Mouse (Mus musculus): ENCODE results near the gene Usf3.

Usf3 gene

DNA sequence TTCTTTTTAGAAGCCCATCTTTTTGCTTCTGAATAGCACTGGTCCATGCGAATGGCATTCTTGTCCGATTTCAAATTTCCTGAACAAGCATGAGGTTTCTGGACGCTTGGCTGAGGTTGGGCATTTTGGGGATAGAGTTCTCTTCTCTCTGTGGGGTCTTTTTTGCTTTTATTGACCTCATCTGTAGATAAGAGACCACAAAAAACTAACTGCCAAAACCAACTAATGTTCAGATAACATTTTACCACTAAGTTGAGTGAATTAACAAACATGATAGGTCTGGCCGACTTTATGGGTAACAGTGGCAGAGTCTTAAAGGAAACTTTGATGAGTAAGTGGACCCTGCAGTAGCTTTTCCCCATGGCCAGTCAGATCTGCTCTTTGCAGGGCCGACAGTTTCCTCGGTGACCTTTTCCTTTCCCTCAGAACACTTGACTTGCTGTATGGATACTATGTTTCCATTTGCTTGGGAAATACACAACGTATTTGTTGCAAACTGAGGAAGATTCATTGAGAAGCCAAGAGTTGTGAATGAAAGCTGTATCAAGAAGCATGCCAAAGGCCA lies 1.0 kb downstream of the Usf3 start:
- DNase-seq (ENCODE audit: low spot score in 2 of 2), result no peak

DNA sequence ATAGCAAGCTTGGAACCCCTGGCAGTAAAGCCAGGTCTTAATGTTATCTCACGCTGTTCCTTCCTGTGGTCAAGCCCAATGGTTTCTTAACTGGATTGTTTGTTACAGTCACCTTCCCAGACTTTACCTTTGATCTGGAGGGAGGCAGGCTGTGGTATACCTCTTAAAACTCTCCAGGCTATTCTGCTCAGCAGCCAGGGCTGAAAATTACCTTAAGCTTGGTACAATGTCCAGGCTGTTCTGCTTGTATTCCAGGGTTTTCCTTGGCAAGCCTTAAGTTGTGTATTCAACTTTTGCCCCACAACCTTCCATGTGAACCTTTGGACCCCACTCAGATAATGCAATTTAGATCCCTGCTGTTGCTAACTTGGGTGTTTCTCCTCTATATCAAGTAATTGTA lies 2.0 kb downstream of the Usf3 start:
- no peak for DNase-seq (ENCODE audit: low spot score in 2 of 2)

DNA sequence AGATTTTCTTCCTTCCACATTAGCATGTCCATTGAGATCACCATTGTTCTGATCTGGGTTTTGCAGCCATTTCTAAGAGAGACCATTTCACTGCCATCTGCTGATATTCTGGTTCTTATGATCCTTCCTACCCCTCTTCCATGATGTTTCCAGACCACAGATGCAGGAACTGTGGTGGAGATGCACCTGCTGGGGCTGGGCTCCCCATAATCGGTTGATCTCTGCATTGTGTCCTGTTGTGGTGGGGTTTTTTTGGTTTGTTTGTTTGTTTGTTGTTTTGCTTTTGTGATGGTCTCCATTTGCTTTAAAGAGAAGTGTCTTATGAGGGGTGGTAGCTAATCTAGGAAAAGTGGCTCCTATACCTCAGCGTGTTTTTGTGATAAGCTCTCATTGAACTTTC lies 3.5 kb downstream of the Usf3 start:
- no peak for DNase-seq (ENCODE audit: low spot score in 2 of 2)

DNA sequence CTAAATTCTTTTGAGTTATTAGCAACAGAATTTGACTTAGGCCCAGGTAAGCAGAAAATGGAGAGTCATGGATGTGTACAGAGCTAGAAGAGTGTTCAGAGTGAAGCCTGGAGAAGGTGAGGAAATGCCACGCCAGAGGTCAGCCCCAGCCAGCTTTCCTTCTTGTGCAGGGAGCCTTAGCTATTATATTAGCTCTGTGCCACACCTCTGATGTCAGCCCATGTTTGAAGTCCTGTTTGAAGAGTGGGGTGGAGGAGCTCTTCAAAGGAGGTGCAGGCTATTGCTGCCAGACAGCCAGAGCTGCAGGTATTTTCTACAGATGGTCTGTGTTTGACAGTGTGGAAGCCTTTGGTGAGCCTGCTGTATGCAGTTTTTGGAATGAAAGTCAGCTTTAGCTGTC lies 5.5 kb downstream of the Usf3 start:
- DNase-seq (ENCODE audit: low spot score in 2 of 2), result no peak

DNA sequence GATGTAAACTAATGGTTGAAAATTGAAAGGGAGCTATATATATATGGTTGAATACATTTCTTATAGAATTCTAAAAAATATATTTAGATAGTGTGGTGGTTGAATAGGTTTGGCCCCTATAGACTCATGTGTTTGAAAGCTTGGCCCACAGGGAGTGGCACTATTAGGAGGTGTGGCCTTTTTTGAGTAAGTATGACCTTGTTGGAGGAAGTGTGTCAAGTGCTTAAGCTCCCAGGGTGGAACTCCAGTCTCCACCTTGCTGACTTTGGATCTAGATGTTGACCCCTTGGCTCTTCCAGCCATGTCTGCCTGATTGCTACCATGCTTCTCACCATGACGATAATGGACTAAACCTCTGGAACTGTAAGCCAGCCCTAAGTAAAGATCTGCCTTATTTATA lies 9.6 kb downstream of the Usf3 start:
- DNase-seq (ENCODE audit: low spot score in 2 of 2), result no peak

DNA sequence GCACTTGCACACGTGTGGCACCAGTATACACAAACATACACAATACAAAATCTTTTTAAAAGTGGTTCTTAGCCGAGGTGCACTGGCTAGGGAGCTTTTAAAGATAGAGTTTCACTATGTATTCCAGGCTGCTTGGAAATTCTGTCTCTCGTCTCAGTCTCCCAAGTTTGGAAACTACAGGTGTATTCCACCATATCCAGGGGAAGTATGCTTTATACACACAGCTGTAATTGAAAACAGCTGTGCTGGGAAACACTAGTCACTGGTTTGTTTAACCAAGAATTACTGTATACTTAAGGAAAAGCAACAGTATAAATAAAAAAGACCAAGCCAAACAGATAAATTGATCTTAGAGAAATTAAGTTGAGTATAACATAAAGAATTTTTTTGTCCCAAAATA lies 11.7 kb downstream of the Usf3 start:
- no peak for DNase-seq (ENCODE audit: low spot score in 2 of 2)

DNA sequence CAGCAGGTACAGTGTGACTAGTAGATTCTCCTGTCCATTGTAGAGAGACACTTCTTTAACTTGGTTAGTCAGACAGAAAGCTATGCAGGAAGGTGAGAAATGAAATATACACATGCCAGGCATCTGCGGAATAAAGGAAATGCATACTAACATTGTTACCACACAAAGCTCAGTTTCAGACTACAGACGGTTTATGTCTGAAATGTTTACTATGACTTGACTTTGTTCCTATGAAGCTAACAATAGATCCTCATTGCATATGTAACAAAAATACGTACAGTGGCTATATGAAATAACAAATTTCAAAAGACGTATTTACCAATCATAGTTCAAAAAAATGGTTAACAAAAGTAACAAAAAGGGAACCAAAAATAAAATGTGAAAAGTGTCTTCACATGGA lies 14.1 kb downstream of the Usf3 start:
- no peak for DNase-seq (ENCODE audit: low spot score in 2 of 2)

DNA sequence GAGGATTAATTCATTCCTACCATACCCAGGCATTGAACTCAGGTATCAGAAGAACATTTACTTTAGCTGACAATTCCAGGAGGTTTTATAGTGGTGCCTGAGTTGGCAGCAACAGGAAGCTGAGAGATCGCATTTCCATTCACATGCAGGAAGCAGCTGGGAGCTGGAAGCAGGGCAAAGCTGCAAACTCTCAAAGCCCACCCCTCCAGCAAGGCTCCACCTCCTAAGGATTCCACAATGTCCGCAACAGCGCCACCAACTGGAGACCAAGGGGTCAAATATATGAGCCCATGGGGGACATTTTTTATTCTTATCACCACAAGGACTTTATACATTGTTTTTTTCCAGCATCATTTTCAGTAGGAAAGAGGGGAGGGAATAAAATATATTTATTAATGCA lies 15.7 kb downstream of the Usf3 start:
- no peak for DNase-seq (ENCODE audit: low spot score in 2 of 2)

DNA sequence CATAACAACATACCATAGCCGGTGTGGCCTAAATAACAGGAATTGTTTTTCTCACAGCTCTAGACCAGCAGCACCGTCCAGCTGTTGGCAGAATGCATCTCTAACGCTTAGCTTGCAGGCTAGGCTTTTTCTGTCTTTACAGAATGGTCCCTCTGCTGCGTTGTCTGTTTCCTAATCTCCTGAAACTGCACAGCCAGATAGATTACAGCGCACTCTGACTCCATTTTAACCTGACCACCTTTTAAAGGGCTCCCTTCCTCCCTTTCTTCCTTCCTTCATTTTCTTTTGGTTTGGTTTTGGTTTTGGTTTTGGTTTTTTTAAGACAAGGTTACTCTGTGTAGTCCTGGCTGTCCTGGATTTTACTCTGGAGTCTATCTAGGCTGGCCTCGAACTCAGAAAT lies 17.0 kb downstream of the Usf3 start:
- no peak for DNase-seq (ENCODE audit: low spot score in 2 of 2)

DNA sequence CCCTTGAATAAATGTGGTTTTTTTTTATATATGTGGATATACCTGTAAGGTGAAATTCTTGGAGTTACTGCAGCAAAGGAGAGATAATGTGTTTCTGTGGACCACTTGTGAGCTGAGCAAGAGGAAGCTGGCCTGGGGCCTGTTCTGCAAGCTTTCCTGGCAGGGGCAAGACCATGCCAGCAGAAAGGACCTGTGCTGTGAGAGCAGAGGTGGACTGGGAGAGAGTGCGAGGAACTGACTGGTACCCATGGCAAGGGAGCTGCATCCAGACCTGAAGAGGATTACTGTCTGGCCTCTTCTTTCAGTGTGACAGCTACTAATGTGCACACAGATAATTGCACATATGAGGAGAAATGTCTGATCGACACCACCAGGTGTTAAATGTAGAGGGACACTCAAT lies 17.9 kb downstream of the Usf3 start:
- DNase-seq (ENCODE audit: low spot score in 2 of 2), result no peak

DNA sequence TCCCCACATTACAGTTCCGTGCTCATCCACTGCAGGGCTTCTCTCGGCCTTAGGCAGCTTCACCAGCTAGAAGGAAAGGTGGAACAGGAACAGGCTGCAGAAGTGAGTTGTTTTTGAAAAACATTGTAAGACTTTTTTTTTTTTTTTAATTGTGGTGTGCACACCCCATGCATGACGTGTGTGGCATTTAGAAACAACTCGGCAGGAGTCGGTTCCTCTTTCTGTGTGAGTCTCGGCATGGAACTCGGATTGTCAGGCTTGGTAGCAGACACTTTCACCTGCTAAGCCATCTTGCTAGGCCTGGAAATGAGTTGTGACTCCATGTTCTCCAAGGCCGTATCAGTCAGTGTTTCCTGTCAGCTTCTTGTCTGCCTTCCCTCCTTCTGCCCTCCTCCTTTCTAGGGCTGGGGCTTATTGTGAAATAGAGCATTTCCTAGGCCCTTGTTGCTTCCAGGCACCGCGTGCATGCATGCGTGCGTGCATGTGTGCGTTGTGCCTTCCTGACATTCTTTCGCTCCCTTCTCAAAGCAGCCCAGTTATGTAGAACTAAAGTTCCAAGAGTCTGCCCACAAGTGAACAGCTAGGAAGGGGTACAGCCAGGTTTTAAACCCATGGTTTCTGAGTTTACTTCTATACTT lies 26.1 kb downstream of the Usf3 start:
- DNase-seq (ENCODE audit: low spot score in 2 of 2), result no peak

DNA sequence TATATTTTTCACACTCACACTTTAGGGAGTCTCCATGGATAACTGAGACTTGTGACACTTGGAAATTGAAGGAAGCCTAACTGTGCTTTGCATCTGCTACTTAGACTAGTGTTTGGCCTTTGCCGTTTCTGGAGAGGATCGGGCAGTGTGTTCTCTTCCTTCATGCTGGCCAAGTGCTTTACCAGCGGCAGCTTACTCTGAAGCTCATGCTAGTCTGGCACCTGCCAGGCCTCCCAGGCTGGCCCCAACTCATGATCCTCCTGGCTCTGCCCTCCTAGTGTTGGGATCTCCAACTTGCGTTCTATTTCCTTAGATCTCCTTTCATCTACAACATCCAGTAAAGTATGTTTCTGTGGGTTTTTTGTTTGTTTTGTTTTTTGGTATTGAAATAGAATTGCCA lies 27.1 kb downstream of the Usf3 start:
- no peak for DNase-seq (ENCODE audit: low spot score in 2 of 2)

DNA sequence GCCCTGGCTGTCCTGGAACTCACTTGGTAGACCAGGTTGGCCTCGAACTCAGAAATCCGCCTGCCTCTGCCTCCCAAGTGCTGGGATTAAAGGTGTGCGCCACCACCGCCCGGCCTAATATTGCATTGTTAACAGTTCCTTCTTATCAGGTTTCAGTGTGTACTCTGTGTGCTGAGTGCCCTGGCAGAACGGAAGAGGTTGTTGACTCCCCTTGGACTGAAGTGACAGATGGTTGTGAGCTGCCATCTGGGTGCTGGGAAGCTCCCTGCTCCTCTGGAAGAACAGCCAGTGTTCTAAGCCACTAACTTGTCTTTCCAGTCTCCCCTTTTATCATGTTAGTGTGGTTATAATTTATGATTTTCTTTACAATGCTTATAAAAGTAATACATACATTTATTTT lies 31.3 kb downstream of the Usf3 start:
- no peak for DNase-seq (ENCODE audit: low spot score in 2 of 2)

DNA sequence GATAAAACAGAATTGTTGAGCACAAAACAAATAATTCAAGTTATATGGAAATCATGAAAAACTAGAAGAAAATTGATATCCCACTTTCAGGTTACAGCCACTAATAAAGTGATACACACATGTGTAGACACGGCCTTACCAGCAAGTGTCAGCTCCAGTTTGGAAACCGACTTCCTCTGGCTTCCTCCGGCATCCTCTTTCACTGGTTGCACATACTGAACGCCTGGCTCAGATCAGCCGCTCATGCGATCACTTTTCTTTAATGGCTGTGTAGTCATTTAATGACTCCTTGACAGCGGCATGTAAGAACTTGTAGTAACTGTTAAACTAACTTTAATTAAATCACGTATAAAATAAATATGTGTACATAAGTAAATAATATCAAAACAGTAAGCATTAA lies 32.9 kb downstream of the Usf3 start:
- no peak for DNase-seq (ENCODE audit: low spot score in 2 of 2)

DNA sequence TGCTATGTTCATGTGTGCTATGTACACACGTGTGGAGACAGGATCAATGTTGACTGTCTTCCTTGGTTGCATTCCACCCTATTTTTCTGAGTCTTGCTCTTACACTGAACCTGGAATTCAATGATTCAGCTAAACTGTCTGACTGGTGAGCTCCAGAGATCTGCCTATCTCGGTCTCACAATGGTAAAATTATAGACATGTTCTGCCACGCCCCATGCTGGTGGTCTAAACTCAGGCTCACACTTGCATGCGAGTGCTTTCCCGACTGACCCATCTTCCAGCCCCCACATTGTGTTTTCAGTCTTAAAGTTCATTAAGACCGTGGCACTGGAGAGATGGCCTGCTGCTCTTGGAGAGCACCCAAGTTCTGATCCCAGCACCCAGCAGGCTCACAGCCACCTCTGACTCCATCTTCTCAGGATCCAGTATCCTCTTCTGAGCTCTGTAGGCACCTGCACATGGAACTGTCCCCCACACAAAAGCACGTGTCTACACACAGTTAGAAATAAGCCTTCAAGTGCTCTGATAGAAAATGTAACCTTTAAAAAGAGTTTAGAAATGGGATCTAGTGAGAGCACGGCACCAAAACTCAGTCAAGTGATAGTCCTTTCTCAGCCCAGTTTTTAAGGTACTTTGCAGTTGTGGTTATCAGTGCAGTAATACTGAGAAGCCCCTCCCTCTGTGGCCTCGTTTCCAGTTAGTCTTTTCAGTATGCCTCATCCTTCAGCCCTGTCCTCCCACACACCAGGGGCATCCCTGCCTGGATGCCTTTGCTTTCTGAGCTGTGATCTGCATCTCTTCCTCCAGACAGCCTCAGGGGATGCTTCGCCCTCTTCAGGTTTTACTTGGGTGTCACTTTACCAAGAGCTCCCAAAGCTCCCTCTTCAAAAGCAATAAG lies 37.4 kb downstream of the Usf3 start:
- DNase-seq (ENCODE audit: low spot score in 2 of 2), result no peak

DNA sequence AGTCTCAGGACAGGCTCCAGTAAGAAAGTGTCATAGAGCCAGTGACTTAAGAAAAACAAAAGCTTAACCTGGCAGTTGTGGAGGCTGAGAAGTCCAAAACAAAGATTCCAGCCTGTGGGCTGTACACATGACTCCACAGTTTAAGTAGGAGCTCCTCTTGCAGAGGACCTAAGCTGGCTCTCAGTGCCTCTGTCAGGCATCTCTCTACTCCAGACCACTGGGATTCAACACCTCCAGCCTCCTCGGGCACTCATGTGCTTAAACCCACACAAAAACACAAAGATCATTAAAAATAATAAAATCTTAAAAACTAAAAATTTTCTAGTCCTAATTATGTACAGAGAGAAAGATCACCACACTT lies 38.0 kb downstream of the Usf3 start:
- no peak for DNase-seq (ENCODE audit: low spot score in 2 of 2)

DNA sequence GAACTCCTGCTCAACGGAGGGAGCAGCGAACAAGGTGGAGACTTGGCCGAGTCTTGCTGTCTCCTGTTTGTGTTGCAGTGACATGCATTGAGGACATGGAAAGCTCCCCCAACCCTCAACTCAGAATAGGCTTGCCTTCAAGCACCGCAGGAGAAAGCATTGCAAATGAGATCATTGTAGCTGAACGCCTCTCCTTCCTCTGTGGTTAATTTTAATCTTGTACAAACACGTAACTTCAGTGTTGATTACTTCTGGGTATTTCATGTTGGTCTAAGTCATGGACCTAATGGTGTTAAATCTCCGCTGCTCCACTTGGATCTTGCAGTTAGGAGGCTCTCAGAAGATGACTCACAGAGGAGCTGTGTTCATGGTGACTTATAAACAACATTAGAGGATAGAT lies 39.7 kb downstream of the Usf3 start:
- no peak for DNase-seq (ENCODE audit: low spot score in 2 of 2)

DNA sequence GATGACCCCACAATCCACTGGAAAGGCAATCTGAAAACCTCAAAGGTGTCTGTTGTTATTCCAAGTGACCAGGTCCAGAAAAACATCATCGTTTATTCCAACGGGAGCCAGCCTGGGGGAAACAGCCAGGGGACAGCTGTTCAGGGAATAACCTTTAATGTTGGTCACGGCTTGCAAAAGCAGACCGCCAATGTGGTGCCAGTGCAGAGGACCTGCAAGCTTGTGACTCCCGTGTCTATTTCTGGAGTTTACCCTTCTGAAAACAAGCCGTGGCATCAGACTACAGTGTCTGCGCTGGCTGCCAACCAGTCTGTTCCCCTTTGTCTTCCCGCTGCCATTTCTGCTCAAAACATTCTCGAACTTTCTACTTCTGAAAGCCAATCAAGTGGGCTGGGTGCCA lies 42.5 kb downstream of the Usf3 start:
- DNase-seq (ENCODE audit: low spot score in 2 of 2), result no peak

DNA sequence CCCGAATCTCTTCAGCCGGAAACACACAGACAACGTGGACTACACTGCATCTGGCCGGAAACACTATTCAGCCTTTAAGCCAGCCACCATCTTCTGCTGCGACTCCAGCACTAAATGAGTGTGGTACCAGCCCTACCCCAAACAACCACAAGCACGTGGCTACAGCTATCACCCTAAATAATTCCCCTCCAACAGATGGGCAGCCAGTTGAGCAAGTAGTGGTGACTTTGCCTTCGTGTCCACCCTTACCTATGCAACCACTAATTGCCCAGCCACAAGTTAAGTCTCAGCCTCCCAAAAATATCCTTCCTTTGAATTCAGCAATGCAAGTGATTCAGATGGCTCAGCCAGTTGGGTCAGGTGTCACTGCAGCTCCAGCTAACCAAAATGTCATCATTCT lies 43.4 kb downstream of the Usf3 start:
- no peak for DNase-seq (ENCODE audit: low spot score in 2 of 2)

DNA sequence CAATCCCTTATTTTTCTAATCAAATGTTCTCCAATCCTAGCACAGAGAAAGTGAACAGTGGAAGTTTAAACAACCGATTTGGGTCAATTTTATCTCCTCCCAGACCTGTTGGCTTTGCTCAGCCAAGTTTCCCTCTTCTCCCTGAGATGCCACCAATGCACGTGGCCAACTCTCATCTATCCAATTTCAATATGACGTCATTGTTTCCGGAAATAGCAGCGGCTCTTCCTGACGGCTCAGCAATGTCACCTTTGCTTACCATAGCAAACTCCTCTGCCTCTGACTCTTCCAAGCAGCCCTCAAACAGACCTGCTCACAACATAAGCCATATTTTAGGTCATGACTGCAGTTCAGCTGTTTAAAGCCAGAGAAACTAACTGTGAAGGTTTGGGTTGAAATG lies 48.4 kb downstream of the Usf3 start:
- no peak for DNase-seq (ENCODE audit: low spot score in 2 of 2)

DNA sequence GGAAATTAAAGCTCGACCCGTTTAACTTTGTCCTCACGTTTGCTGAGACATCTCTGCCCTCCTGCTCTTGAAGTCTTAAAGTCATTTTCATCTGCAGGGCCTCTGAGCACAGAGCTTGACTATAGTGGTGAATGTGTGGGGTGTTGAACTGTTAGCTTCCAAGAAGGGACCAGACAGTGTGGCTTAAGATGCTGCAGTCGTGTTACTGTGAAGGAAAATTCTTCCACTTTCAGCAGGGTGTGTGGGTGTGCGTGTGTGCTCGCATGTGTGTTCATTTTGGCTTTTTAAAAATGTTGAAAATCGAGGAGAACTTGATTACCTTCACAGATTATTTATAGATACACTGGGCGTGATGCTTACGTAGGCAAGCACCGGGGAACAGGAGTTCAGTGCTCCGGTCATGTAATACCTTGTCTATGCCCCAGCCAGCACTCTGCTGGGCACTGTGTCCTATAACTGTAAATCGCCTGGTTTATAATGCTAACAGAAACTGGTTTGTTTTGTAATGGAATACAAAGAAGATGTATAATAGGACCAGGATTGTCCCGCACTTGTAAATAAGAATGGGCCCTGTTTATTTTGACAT lies 53.8 kb downstream of the Usf3 start:
- no peak for DNase-seq (ENCODE audit: low spot score in 2 of 2)

DNA sequence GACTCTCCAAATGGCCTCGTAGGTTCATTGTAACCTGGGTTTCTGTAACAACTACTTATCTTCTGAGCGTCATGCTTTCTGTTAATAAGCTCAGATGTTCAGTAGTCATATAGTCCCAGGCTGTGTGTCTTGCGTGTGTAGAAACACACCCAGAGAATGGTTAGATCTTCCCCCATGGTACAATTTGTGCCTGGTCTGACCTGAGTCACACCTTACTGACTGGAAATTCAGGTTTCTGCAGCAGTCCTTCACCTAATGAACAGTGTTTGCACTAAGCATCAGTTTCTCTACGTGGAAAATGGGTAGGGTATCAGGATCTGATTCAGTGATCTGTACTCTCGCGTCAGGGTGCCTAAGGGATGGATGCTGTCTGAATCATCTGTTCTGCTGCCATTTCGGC lies 60.0 kb downstream of the Usf3 start:
- DNase-seq (ENCODE audit: low spot score in 2 of 2), result peak in 1 of 2 experiments; percentile 46

DNA sequence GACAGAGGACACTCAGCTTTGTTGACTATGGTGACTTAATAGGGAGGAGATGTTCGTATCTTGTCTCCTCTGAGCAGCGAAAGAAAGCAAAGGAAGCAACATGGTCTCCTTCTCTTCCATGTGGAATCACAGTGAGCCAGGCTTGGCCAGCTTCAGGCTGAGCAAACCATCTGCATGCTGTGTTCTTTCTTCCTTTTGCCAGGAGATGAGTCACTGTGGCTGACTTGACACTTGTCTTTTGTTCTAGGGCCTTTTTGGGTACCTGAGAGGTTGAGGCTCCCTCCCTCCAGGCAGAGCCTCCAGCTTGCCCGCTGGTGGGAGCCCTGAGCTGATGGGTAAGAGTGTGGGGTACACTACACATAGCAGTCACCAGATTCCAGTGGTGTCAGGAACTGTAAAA lies 64.8 kb downstream of the Usf3 start:
- no peak for DNase-seq (ENCODE audit: low spot score in 2 of 2)
